Mouse (Mus musculus): Measurements from ENCODE around the gene Sf3a3. TPM values are rescaled to one million over a fixed set of nuclear protein-coding genes. Genes with fewer than 3 reads are reported as not detected.
A peak's percentile ranks its signal among the peaks of the same experiment; 100 is the strongest.

Sf3a3 gene
- polyA plus RNA-seq, 1 experiment from 2014 or later: 37.1 TPM

DNA sequence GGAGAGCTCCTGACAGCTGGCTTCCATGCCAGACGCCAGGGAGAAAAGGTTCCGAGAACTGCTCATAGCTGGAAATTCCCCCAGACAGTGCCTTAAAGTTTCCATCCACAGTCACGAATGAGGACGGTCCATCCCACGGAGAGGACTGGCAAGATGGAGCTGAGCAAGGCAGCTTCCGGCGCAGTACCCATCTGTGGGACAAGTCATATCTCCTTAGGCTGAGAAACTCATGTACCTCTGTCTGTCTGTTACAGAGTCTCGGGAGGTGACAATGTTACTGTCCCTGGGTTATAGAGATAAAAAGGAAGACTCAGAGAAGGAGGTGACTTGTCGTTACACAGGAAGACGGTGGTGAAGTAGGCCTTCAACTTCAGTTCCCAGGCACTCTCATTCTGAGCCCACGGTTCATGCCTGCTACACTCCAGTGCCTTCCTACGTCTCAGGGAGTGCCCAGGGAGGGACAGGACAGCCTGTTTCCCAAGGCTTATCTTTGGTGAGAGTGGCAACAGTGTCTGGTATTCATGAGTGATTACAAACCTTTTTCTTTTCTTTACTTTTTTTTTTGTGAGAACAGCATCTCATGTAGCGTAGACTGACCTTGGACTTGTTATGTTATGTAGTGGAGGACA is 54.5 kb downstream of the Sf3a3 start:
- TF ChIP-seq CTCF (IDR thresholded peaks at IDR 0.05; ENCODE audit: low read depth) (no peak), EP300 (IDR thresholded peaks at IDR 0.05; ENCODE audit: low read depth) (0 out of 2 replicates have a peak, but pooled peaks have one; percentile 49)
- ATAC-seq (peak; percentile 53), DNase-seq (peak; percentile 20)
- Histone ChIP-seq H3K4me1 (ENCODE audit: insufficient read depth) (peaks cover 65% of the 10 kb centered on the region), H3K9me3 (ENCODE audit: low read length) (no peaks in the 10 kb centered on the region), H3K27ac (ENCODE audit: low read depth) (peak overlapping the region; percentile 66), H3K36me3 (replicated peaks; ENCODE audit: insufficient read depth, low read length) (no peaks in the 10 kb centered on the region), H3K9ac (replicated peaks) (peak overlapping the region; percentile 46; the same call in 1 of the 2 replicates), H3K4me2 (ENCODE audit: low read depth, low read length) (peak overlapping the region; percentile 44), H3K4me3 (ENCODE audit: low read depth, low read length) (no peak overlapping the region), H3K27me3 (ENCODE audit: insufficient read depth, low read length) (no peaks in the 10 kb centered on the region)
- 52% methylated on average over 13 of the region's 13 CpGs for WGBS (ENCODE audit: insufficient replicate concordance)

DNA sequence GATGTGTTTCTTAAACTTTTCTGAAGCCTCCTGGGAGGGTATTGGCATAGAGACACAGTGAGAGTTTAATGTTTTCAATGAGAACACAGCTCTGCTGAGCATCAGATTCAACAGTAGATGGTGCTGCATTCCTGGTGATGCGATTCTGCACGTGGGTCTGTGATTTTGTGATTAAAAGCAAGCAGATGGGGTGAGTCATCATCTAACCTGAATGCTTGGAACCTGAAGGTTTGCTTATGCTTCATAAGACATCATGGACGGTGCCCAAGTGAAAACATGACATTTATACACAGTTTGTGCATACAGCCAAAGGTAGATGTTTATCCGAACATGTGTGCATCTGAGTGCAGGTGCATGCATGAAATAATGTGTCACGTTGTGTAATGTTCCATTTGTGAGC is 56.0 kb downstream of the Sf3a3 start:
- no peak for ATAC-seq
- no peak overlapping the region for H3K4me3 ChIP-seq (ENCODE audit: low read depth, low read length)
- H3K9me3 ChIP-seq (ENCODE audit: low read length): no peaks in the 10 kb centered on the region
- no peak for DNase-seq
- H3K4me1 ChIP-seq (ENCODE audit: insufficient read depth): peaks cover 67% of the 10 kb centered on the region
- no peaks in the 10 kb centered on the region for H3K36me3 ChIP-seq (replicated peaks; ENCODE audit: insufficient read depth, low read length)
- TF ChIP-seq CTCF (IDR thresholded peaks at IDR 0.05; ENCODE audit: low read depth) (peak; percentile 34; the same call in 1 of the 2 replicates), EP300 (IDR thresholded peaks at IDR 0.05; ENCODE audit: low read depth) (no peak)
- no peak overlapping the region for H3K4me2 ChIP-seq (ENCODE audit: low read depth, low read length)
- H3K9ac ChIP-seq (replicated peaks): no peak overlapping the region
- no peak overlapping the region for H3K27ac ChIP-seq (ENCODE audit: low read depth)
- WGBS (ENCODE audit: insufficient replicate concordance): 69% methylated on average over 5 of the region's 5 CpGs
- no peaks in the 10 kb centered on the region for H3K27me3 ChIP-seq (ENCODE audit: insufficient read depth, low read length)

DNA sequence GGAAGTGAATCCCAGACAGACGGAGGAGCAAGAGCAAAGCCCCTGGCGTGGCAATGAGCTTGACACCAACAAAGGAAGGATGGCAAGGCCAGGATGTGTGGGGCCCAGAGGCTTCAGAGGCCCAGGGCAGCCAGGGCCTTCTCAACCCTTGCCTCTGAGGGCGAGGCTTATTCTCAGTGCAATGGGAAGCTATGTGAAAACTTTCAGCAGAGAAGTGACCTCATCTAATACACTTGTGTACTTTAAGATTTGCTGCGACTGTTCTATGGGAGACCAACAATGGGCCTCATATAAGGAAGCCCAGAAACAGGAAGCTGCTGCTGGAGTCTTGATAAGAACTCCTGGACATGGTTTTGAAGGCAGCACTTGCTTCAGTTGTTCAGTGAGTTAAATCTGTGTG is 57.5 kb downstream of the Sf3a3 start:
- no peak for TF ChIP-seq CTCF (IDR thresholded peaks at IDR 0.05; ENCODE audit: low read depth)
- peak; percentile 59 for TF ChIP-seq EP300 (IDR thresholded peaks at IDR 0.05; ENCODE audit: low read depth)
- no peak overlapping the region for H3K9ac ChIP-seq (replicated peaks)
- peak; percentile 20 for DNase-seq
- peaks cover 1% of the 10 kb centered on the region; the same call in 1 of the 2 replicates for H3K36me3 ChIP-seq (replicated peaks; ENCODE audit: insufficient read depth, low read length)
- ATAC-seq: peak; percentile 26; the same call in 1 of the 2 replicates
- peaks cover 52% of the 10 kb centered on the region for H3K4me1 ChIP-seq (ENCODE audit: insufficient read depth)
- no peaks in the 10 kb centered on the region for H3K27me3 ChIP-seq (ENCODE audit: insufficient read depth, low read length)
- H3K27ac ChIP-seq (ENCODE audit: low read depth): peak overlapping the region; percentile 74
- no peak overlapping the region for H3K4me3 ChIP-seq (ENCODE audit: low read depth, low read length)
- H3K9me3 ChIP-seq (ENCODE audit: low read length): no peaks in the 10 kb centered on the region
- H3K4me2 ChIP-seq (ENCODE audit: low read depth, low read length): no peak overlapping the region
- 25% methylated on average over 4 of the region's 4 CpGs for WGBS (ENCODE audit: insufficient replicate concordance)

DNA sequence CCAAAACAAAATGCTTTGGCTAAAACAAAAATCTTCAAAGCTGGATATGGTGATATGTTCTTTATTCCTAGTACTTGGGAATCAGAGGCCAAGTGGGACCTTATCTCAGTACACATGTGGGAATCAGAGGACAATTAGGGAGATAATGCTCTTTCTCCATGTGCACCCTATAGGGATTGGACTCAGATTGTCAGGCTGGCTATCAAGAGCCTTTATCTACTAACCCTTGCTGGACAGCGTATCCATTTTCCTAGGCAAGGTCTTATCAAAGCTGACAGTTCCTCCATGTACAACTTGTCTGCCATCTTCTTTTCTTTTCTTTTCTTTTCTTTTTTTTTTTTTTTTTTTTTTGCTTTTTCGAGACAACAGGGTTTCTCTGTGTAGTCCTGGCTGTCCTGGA is 58.9 kb downstream of the Sf3a3 start:
- no peak overlapping the region for H3K4me3 ChIP-seq (ENCODE audit: low read depth, low read length)
- H3K36me3 ChIP-seq (replicated peaks; ENCODE audit: insufficient read depth, low read length): peaks cover 9% of the 10 kb centered on the region
- ATAC-seq (no peak), DNase-seq (no peak)
- H3K4me2 ChIP-seq (ENCODE audit: low read depth, low read length): no peak overlapping the region
- peak overlapping the region; percentile 89 for H3K27ac ChIP-seq (ENCODE audit: low read depth)
- H3K9me3 ChIP-seq (ENCODE audit: low read length): no peaks in the 10 kb centered on the region
- WGBS (ENCODE audit: insufficient replicate concordance): 53% methylated on average over 2 of the region's 2 CpGs
- peaks cover 44% of the 10 kb centered on the region for H3K4me1 ChIP-seq (ENCODE audit: insufficient read depth)
- H3K27me3 ChIP-seq (ENCODE audit: insufficient read depth, low read length): no peaks in the 10 kb centered on the region
- TF ChIP-seq EP300 (IDR thresholded peaks at IDR 0.05; ENCODE audit: low read depth): no peak; the same call in 1 of the 2 replicates
- no peak for TF ChIP-seq CTCF (IDR thresholded peaks at IDR 0.05; ENCODE audit: low read depth)
- H3K9ac ChIP-seq (replicated peaks): no peak overlapping the region

DNA sequence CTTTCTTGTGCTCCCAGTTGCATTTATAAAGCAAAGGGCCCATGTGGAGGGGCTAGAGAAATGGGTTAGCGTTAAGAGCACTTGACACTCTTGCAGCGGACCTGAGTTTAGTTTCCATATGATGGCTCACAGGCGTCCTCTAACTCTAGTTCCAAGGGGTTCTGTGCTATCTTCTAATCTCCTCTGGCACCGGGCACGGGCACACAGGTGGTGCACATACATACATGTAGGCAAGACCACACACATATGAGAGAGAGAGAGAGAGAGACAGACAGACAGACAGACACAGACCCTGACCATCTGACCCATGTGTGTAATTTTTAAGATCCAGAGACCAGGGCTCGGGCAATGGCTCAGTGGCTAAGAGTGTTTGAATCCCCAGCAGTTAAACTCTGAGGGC is 59.4 kb downstream of the Sf3a3 start:
- peak; percentile 60 for ATAC-seq

DNA sequence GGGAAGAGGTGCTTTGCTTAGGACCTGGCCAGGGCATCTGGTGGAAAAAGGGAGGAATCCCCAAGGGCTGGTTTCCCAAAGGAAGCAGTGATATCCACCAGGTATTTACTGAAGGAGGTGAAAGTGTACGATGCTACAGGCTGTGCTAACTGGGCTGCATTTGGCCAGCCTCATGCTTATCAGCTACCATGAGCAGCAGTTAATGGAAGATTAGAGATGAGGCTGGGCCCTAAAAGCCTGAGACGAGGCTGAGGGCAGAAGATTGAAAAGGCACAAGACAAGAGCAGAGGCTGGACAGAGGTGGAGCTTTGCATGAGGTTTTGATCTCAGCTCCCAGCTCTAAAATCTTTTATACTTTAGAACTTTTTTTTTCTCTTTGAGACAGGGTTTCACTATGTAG is 59.9 kb downstream of the Sf3a3 start:
- H3K4me2 ChIP-seq (ENCODE audit: low read depth, low read length): peak overlapping the region; percentile 57
- peak; percentile 96 for ATAC-seq
- H3K36me3 ChIP-seq (replicated peaks; ENCODE audit: insufficient read depth, low read length): peaks cover 18% of the 10 kb centered on the region
- peak; percentile 45 for DNase-seq
- no peaks in the 10 kb centered on the region for H3K9me3 ChIP-seq (ENCODE audit: low read length)
- peak overlapping the region; percentile 89 for H3K27ac ChIP-seq (ENCODE audit: low read depth)
- TF ChIP-seq EP300 (IDR thresholded peaks at IDR 0.05; ENCODE audit: low read depth): peak; percentile 96
- TF ChIP-seq CTCF (IDR thresholded peaks at IDR 0.05; ENCODE audit: low read depth): no peak
- 39% methylated on average over 2 of the region's 2 CpGs for WGBS (ENCODE audit: insufficient replicate concordance)
- peak overlapping the region; percentile 31; the same call in 1 of the 2 replicates for H3K9ac ChIP-seq (replicated peaks)
- H3K4me3 ChIP-seq (ENCODE audit: low read depth, low read length): no peak overlapping the region
- H3K27me3 ChIP-seq (ENCODE audit: insufficient read depth, low read length): no peaks in the 10 kb centered on the region
- H3K4me1 ChIP-seq (ENCODE audit: insufficient read depth): peaks cover 35% of the 10 kb centered on the region

More for the DNA sequence above, 59.4 kb downstream of the Sf3a3 start:
- H3K27me3 ChIP-seq (ENCODE audit: insufficient read depth, low read length): no peaks in the 10 kb centered on the region
- TF ChIP-seq EP300 (IDR thresholded peaks at IDR 0.05; ENCODE audit: low read depth) (no peak), CTCF (IDR thresholded peaks at IDR 0.05; ENCODE audit: low read depth) (no peak)
- peak overlapping the region; percentile 57 for H3K4me2 ChIP-seq (ENCODE audit: low read depth, low read length)
- no peaks in the 10 kb centered on the region for H3K9me3 ChIP-seq (ENCODE audit: low read length)
- H3K27ac ChIP-seq (ENCODE audit: low read depth): peak overlapping the region; percentile 89
- peak; percentile 22 for DNase-seq
- H3K9ac ChIP-seq (replicated peaks): peak overlapping the region; percentile 31; the same call in 1 of the 2 replicates
- 75% methylated on average over 6 of the region's 6 CpGs for WGBS (ENCODE audit: insufficient replicate concordance)
- H3K36me3 ChIP-seq (replicated peaks; ENCODE audit: insufficient read depth, low read length): peaks cover 15% of the 10 kb centered on the region
- peaks cover 39% of the 10 kb centered on the region for H3K4me1 ChIP-seq (ENCODE audit: insufficient read depth)
- no peak overlapping the region for H3K4me3 ChIP-seq (ENCODE audit: low read depth, low read length)
